Mouse (Mus musculus) small intestine, adult 2 months (tissue): Measurements from ENCODE around the gene Klhl22. TPM values are rescaled to one million over a fixed set of nuclear protein-coding genes. Genes with fewer than 3 reads are reported as not detected.
A peak's percentile ranks its signal among the peaks of the same experiment; 100 is the strongest.

Experiments
- H3K27ac ChIP-seq: fragments of 200-500 bp; 2 replicates; pipeline ENCODE4 v1.5.1; 2012; ENCODE audit warnings: low read depth, low read length, control low read depth, inconsistent platforms; ENCODE audit not compliant: insufficient read depth
- H3K27me3 ChIP-seq: fragments of 200-500 bp; 2 replicates; pipeline ENCODE4 v1.6.1; 2012; ENCODE audit warnings: mild to moderate bottlenecking, moderate library complexity, low read length, inconsistent platforms; ENCODE audit not compliant: control insufficient read depth, insufficient read depth
- H3K36me3 ChIP-seq: fragments of 200-500 bp; 2 replicates; pipeline ENCODE4 v1.6.1; 2012; ENCODE audit warnings: mild to moderate bottlenecking, low read length, control low read depth, inconsistent platforms; ENCODE audit not compliant: control insufficient read depth, insufficient read depth
- H3K4me1 ChIP-seq: fragments of 200-500 bp; 2 replicates; pipeline ENCODE4 v1.6.1; 2012; ENCODE audit warnings: low read length, inconsistent platforms, mixed read lengths; ENCODE audit not compliant: control insufficient read depth, insufficient read depth, insufficient read length
- H3K4me3 ChIP-seq: fragments of 200-500 bp; 2 replicates; pipeline ENCODE4 v1.5.1; 2012; ENCODE audit warnings: low read depth, mild to moderate bottlenecking, control low read depth, inconsistent platforms, low read length, moderate library complexity
- CTCF ChIP-seq: fragments of 200-500 bp; IDR thresholded peaks from 2 replicates; pipeline ENCODE4 v1.5.1; 2012; ENCODE audit warnings: low read depth, mild to moderate bottlenecking, control low read depth, inconsistent platforms, low read length, moderate library complexity, mixed read lengths; ENCODE audit not compliant: insufficient replicate concordance, insufficient read length; ENCODE audit errors: extremely low read depth
- POLR2A ChIP-seq: fragments of 200-500 bp; IDR thresholded peaks from 2 replicates; pipeline ENCODE4 v1.6.1; 2012; ENCODE audit warnings: low read depth, mild to moderate bottlenecking, control low read depth, inconsistent platforms, low read length, moderate library complexity
- WGBS: fragments of 180-500 bp; shearing (Covaris S2); methylation state at CpG from one replicate; pipeline ENCODE4 v1.1.7; 2018; 5-methylcytosine and 5-hydroxymethylcytosine counted together
- polyA plus RNA-seq: library from polyadenylated mRNA; depleted of rRNA; stranded (reverse); fragments of >200 nt; gene quantifications from 2 replicates; pipeline ENCODE4 v1.2.3, GENCODE M21; 2012; rRNA removed

The Klhl22 gene
- 34.8 and 60.9 TPM in 2 replicates for polyA plus RNA-seq

GRCm38 (mm10) chr16:17759344-17759773, at the start of gene Klhl22:
Gene Klhl22 (plus strand): TSS chr16:17759618.
- Histone ChIP-seq H3K36me3 (no peaks in the 10 kb centered on the region), H3K27me3 (no peaks in the 10 kb centered on the region), H3K27ac (peak within 1 kb of the TSS; percentile 100), H3K4me3 (peak within 1 kb of the TSS; percentile 77), H3K4me1 (peaks cover 19% of the 10 kb centered on the region)
- no peak for TF ChIP-seq CTCF
- TF ChIP-seq POLR2A, result peak; percentile 85; the same call in 1 of the 2 replicates
- WGBS, result 1% methylated on average over 28 of the region's 28 CpGs

GRCm38 (mm10) chr16:17717791-17718190, 41.6 kb upstream of the Klhl22 start:
- TF ChIP-seq CTCF (no peak), POLR2A (no peak)
- WGBS, result 97% methylated on average over 1 of the region's 1 CpGs
- H3K27me3 ChIP-seq, result no peaks in the 10 kb centered on the region

DNA sequence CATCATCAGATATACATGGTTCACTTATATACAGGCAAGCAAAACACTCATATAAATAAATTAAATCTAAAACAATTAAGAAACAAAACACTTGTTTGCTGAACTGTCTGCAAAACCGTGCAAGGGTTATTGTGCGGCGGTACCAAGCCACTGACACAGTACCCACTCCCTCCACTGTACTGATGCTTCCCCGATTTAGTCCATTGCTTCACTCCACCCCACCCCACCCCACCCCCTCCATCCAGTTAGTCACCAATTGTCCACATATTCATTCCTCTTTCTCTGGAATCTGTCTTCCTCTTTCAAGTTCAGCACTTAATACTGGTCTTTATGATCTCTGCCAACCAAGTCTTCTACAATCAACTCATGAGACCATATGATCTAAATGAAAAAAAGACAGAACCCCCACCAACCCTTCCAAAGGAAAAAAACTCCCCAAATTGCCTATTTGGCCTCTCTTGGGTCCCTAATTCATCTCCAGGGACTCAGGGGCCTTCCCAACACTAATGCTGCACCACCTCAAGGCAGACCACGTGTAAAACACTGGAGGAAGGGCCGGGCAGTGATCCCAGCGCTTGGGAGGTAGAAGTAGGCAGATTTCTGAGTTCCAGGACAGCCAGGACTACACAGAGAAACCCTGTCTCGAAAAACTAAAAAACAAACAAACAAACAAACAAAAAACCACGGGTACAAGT, 38.2 kb upstream of the Klhl22 start:
- Histone ChIP-seq H3K4me3 (peak overlapping the region; percentile 71), H3K27ac (no peak overlapping the region), H3K36me3 (peaks cover 1% of the 10 kb centered on the region; the same call in 1 of the 2 replicates), H3K4me1 (peaks cover 7% of the 10 kb centered on the region), H3K27me3 (no peaks in the 10 kb centered on the region)
- TF ChIP-seq CTCF (no peak), POLR2A (no peak)
- WGBS, result 36% methylated on average over 9 of the region's 9 CpGs

More at GRCm38 (mm10) chr16:17717791-17718190, 41.6 kb upstream of the Klhl22 start:
- peaks cover 1% of the 10 kb centered on the region; the same call in 1 of the 2 replicates for H3K36me3 ChIP-seq
- peaks cover 7% of the 10 kb centered on the region for H3K4me1 ChIP-seq
- no peak overlapping the region for H3K4me3 ChIP-seq
- H3K27ac ChIP-seq, result no peak overlapping the region

DNA sequence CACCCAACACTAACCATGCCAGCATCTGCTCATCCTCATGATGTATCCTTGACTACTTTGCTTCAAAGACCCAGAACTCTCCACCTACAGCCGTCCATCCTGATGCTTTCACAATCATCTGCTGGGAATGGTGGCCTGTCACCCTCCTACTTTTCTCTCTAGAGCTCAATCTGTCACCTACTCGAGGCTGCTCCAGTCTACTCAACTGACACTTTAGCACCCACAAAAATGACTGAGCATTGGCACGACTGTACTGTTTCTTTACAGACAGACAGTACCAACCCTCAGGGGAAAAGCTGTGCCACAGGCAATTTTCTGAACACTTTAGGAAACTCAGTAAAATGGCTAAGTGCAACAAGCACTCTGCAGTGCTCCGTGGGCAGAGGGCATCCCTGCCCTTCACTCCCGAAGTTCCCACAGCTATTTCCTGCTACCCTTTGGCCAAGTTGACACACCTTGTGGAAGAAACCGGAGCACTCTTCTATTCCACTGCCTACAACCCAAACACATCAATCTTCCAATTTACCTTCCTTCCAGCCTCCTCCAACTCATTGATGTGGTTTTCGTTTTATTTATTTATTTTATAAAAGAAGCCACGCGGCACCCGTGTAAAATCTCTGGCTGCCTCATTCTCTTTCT, 37.5 kb upstream of the Klhl22 start:
- TF ChIP-seq CTCF, result no peak
- no peak for TF ChIP-seq POLR2A
- Histone ChIP-seq H3K4me3 (peak overlapping the region; percentile 71), H3K4me1 (peaks cover 7% of the 10 kb centered on the region), H3K27me3 (no peaks in the 10 kb centered on the region), H3K36me3 (peaks cover 1% of the 10 kb centered on the region; the same call in 1 of the 2 replicates), H3K27ac (peak overlapping the region; percentile 80)
- under 1% methylated on average over 10 of the region's 10 CpGs for whole genome bisulfite sequencing

DNA sequence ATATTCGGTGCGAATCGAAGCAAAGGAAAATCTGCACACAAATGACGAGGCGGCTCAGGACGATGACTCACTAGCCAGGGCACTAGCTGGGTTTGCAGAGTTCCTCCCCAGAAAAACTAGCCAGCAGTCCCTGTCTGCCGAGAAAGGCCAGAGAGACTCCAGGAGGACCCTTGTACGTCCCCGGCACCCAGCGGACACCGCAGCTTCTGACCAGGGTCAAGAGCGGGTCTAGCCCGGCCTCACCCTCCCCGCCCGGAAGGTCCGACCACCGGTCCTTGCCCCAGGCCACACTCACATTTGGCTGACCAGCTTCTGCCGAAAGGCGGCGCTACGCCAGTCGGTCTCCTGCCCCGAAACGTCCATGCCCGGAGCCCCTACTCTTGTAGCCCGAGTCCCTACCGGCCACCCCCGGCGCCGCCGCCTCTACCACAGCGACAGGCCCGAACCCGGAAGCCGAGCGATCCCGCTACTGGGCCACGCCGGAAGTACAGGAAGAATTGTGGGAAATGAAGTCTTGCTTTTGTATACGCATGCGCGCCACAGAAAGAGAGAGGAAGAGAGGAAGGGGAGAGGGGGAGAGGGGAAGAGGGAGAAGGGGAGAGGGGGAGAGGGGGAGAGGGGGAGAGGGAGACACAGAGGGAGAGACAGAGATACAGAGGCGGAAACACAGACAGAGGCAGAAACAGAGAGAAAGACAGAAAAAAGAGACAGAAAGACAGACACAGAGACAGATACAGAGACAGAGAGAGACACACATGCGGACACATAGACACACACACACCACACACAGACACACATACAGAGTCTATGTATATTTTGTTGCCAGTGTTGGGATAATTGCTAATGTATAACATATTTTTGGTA, 36.7 kb upstream of the Klhl22 start:
- peak; percentile 39; the same call in 1 of the 2 replicates for TF ChIP-seq CTCF
- TF ChIP-seq POLR2A, result peak; percentile 85
- Histone ChIP-seq H3K27me3 (no peaks in the 10 kb centered on the region), H3K27ac (peak overlapping the region; percentile 80), H3K4me3 (peak overlapping the region; percentile 71), H3K36me3 (peaks cover 1% of the 10 kb centered on the region; the same call in 1 of the 2 replicates), H3K4me1 (peaks cover 7% of the 10 kb centered on the region)
- WGBS, result 1% methylated on average over 44 of the region's 44 CpGs

GRCm38 (mm10) chr16:17723325-17723626, 36.1 kb upstream of the Klhl22 start:
- WGBS, result 51% methylated on average over 1 of the region's 1 CpGs
- TF ChIP-seq CTCF, result no peak
- TF ChIP-seq POLR2A, result no peak
- no peak overlapping the region for H3K4me3 ChIP-seq
- H3K27ac ChIP-seq, result no peak overlapping the region
- H3K36me3 ChIP-seq, result peaks cover 1% of the 10 kb centered on the region; the same call in 1 of the 2 replicates
- peaks cover 7% of the 10 kb centered on the region for H3K4me1 ChIP-seq
- H3K27me3 ChIP-seq, result no peaks in the 10 kb centered on the region
